ENCODE assay signal across 18 mouse cellular contexts in the genomic region with DNA sequence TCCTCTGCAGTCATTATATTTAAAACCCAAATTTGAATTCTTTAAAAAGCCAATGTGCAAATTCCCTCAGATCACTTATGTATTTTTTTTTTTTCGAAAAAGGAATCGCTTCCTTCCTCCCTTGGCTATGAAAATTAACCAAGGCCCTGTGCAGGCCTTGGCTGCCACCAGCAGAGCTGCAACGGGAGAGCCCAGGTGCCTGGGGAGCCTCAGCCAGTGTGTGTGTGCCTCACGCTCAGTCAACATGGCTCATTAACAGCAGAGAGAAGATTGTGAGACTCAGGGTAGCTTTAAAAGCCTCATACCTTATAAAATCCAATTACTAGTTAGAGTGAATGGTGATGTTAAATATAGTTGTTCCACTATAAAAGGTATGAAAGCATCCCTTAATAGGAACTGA.
DNase-seq lines count a peak whose midpoint lies in the region; ATAC-seq and TF ChIP-seq lines count a peak whose summit lies in the region.
"Had no signal": no experiment of that assay in that cellular context is flagged by ENCODE, and none has a peak within 500 bp of the region (broad histone marks: within the 10 kb centered on the region; RNA-seq: fewer than 3 reads in every experiment).

No protein-coding gene starts in this region.

- H3K4me2 ChIP-seq in forebrain, embryonic 13.5 days: peak overlapping the region; percentile 5; the same call in 1 of the 2 replicates
- no peak overlapping the region; the same call in 1 of the 2 replicates for H3K4me2 ChIP-seq in forebrain, embryonic 12.5 days
- no peak overlapping the region for H3K4me2 ChIP-seq in forebrain, embryonic 14.5 days (ENCODE audit: low read length)
- H3K4me2 ChIP-seq in hindbrain, postnatal 0 days (ENCODE audit: low read depth, low read length): no peak overlapping the region
- no peak overlapping the region for H3K4me2 ChIP-seq in midbrain, embryonic 16.5 days (ENCODE audit: low read length)
- H3K4me2 ChIP-seq: limb, embryonic 15.5 days had no signal

- no peak overlapping the region for H3K4me3 ChIP-seq in forebrain, embryonic 13.5 days
- H3K4me3 ChIP-seq in forebrain, embryonic 12.5 days (replicated peaks): no peak overlapping the region
- H3K4me3 ChIP-seq in forebrain, embryonic 14.5 days (ENCODE audit: low read depth, low read length): no peak overlapping the region
- H3K4me3 ChIP-seq in hindbrain, postnatal 0 days (ENCODE audit: low read length): no peak overlapping the region
- no peak overlapping the region for H3K4me3 ChIP-seq in midbrain, embryonic 16.5 days (ENCODE audit: low read depth, low read length)
- H3K4me3 ChIP-seq: erythroblast, embryonic 14.5 days; gastrocnemius, adult 2 months; limb, embryonic 15.5 days; neural tube, embryonic 12.5 days had no signal

- H3K4me1 ChIP-seq in forebrain, embryonic 13.5 days: peaks cover 11% of the 10 kb centered on the region
- peaks cover 16% of the 10 kb centered on the region for H3K4me1 ChIP-seq in forebrain, embryonic 12.5 days
- peaks cover 6% of the 10 kb centered on the region; the same call in 1 of the 2 replicates for H3K4me1 ChIP-seq in forebrain, embryonic 14.5 days (ENCODE audit: control insufficient read depth, insufficient read depth, low read length)
- no peaks in the 10 kb centered on the region for H3K4me1 ChIP-seq in hindbrain, postnatal 0 days (ENCODE audit: insufficient read depth, low read length)
- peaks cover 8% of the 10 kb centered on the region for H3K4me1 ChIP-seq in midbrain, embryonic 16.5 days (ENCODE audit: control insufficient read depth, insufficient read depth, low read length)

- ATAC-seq in forebrain, embryonic 13.5 days: peak; percentile 67; the same call in 1 of the 2 replicates
- ATAC-seq in forebrain, embryonic 12.5 days (ENCODE audit: low FRiP score): no peak
- no peak for ATAC-seq in forebrain, embryonic 14.5 days
- no peak for ATAC-seq in hindbrain, postnatal 0 days
- 0 out of 2 replicates have a peak, but pooled peaks have one; percentile 51 for ATAC-seq in midbrain, embryonic 16.5 days

- no peaks in the 10 kb centered on the region for H3K9me3 ChIP-seq in forebrain, embryonic 13.5 days (replicated peaks)
- no peaks in the 10 kb centered on the region for H3K9me3 ChIP-seq in forebrain, embryonic 12.5 days
- H3K9me3 ChIP-seq in forebrain, embryonic 14.5 days (replicated peaks; ENCODE audit: control insufficient read depth, low read length): no peaks in the 10 kb centered on the region
- no peaks in the 10 kb centered on the region for H3K9me3 ChIP-seq in hindbrain, postnatal 0 days (ENCODE audit: low read length)
- no peaks in the 10 kb centered on the region for H3K9me3 ChIP-seq in midbrain, embryonic 16.5 days (replicated peaks; ENCODE audit: control insufficient read depth, low read length, poor library complexity, severe bottlenecking)
- H3K9me3 ChIP-seq: limb, embryonic 15.5 days; neural tube, embryonic 12.5 days had no signal

- TF ChIP-seq CTCF in hindbrain, postnatal 0 days (IDR thresholded peaks at IDR 0.05; ENCODE audit: low read depth): no peak

- no peak overlapping the region for H3K9ac ChIP-seq in forebrain, embryonic 13.5 days
- no peak overlapping the region for H3K9ac ChIP-seq in forebrain, embryonic 12.5 days
- no peak overlapping the region for H3K9ac ChIP-seq in forebrain, embryonic 14.5 days (ENCODE audit: low read length)
- peak overlapping the region; percentile 21; the same call in 1 of the 2 replicates for H3K9ac ChIP-seq in hindbrain, postnatal 0 days (replicated peaks; ENCODE audit: low read length)
- 0 out of 2 replicates have a peak overlapping the region, but pooled peaks have one; percentile 14 for H3K9ac ChIP-seq in midbrain, embryonic 16.5 days (ENCODE audit: low read depth, low read length)
- H3K9ac ChIP-seq: limb, embryonic 15.5 days; neural tube, embryonic 12.5 days had no signal

- H3K27ac ChIP-seq in forebrain, embryonic 13.5 days: 0 out of 2 replicates have a peak overlapping the region, but pooled peaks have one; percentile 41
- H3K27ac ChIP-seq in forebrain, embryonic 12.5 days: no peak overlapping the region
- no peak overlapping the region for H3K27ac ChIP-seq in forebrain, embryonic 14.5 days (ENCODE audit: low read depth, low read length)
- no peak overlapping the region for H3K27ac ChIP-seq in hindbrain, postnatal 0 days
- peak overlapping the region; percentile 50; the same call in 1 of the 2 replicates for H3K27ac ChIP-seq in midbrain, embryonic 16.5 days (ENCODE audit: low read length)
- H3K27ac ChIP-seq: gastrocnemius, adult 2 months; limb, embryonic 15.5 days; neural tube, embryonic 12.5 days had no signal

- DNase-seq in forebrain, embryonic 14.5 days (ENCODE audit: low spot score): peak; percentile 37
- DNase-seq in hindbrain, postnatal 0 days (ENCODE audit: low spot score): peak; percentile 14
- no peak for DNase-seq in ovary, postnatal 14 days (ENCODE audit: low spot score)
- DNase-seq in cerebellum, adult 9-11 months: no peak
- DNase-seq in thymus, postnatal 25 days: no peak
- DNase-seq: adrenal gland, adult 2 months; cerebellum, adult 9-10 months; gastrocnemius, adult 2 months; heart, postnatal 36 days; kidney, adult 11 months; kidney, postnatal 14 days; thymus, postnatal 14 days had no signal

- H3K27me3 ChIP-seq in forebrain, embryonic 13.5 days: no peaks in the 10 kb centered on the region
- 0 out of 2 replicates have a peak, but pooled peaks cover 3% of the 10 kb centered on the region for H3K27me3 ChIP-seq in forebrain, embryonic 12.5 days
- no peaks in the 10 kb centered on the region for H3K27me3 ChIP-seq in forebrain, embryonic 14.5 days (replicated peaks; ENCODE audit: control insufficient read depth, insufficient read depth, low read length)
- H3K27me3 ChIP-seq in hindbrain, postnatal 0 days (ENCODE audit: insufficient read depth, low read length): no peaks in the 10 kb centered on the region
- H3K27me3 ChIP-seq in midbrain, embryonic 16.5 days (ENCODE audit: control insufficient read depth, insufficient read depth, low read depth, low read length): no peaks in the 10 kb centered on the region
- H3K27me3 ChIP-seq: limb, embryonic 15.5 days; neural tube, embryonic 12.5 days had no signal

- WGBS in forebrain, embryonic 13.5 days: 26% methylated on average over 4 of the region's 4 CpGs
- 22% methylated on average over 4 of the region's 4 CpGs for WGBS in forebrain, embryonic 12.5 days
- 17% methylated on average over 4 of the region's 4 CpGs for WGBS in forebrain, embryonic 14.5 days
- 24% methylated on average over 4 of the region's 4 CpGs for WGBS in hindbrain, postnatal 0 days
- 13% methylated on average over 4 of the region's 4 CpGs for WGBS in midbrain, embryonic 16.5 days

- no peaks in the 10 kb centered on the region for H3K36me3 ChIP-seq in forebrain, embryonic 13.5 days (ENCODE audit: poor library complexity, severe bottlenecking)
- no peaks in the 10 kb centered on the region for H3K36me3 ChIP-seq in forebrain, embryonic 12.5 days (replicated peaks)
- H3K36me3 ChIP-seq in forebrain, embryonic 14.5 days (ENCODE audit: control insufficient read depth, insufficient read depth, low read length): no peaks in the 10 kb centered on the region
- no peaks in the 10 kb centered on the region for H3K36me3 ChIP-seq in hindbrain, postnatal 0 days (ENCODE audit: insufficient read depth, low read length)
- no peaks in the 10 kb centered on the region for H3K36me3 ChIP-seq in midbrain, embryonic 16.5 days (ENCODE audit: control insufficient read depth, insufficient read depth, low read length)
- H3K36me3 ChIP-seq: limb, embryonic 15.5 days; neural tube, embryonic 12.5 days had no signal

Comparison
In these comparisons a context has a peak if more than half of its experiments do, and no peak if none do; other contexts are left out.
1. ATAC-seq: peak in forebrain, embryonic 13.5 days (single experiment) and midbrain, embryonic 16.5 days (single experiment); none in forebrain, embryonic 12.5 days (single experiment), forebrain, embryonic 14.5 days (single experiment) and hindbrain, postnatal 0 days (single experiment).
2. H3K27ac ChIP-seq: peak in forebrain, embryonic 13.5 days (single experiment) and midbrain, embryonic 16.5 days (single experiment); none in forebrain, embryonic 12.5 days (single experiment), forebrain, embryonic 14.5 days (single experiment) and hindbrain, postnatal 0 days (single experiment).
3. H3K9ac ChIP-seq: peak in hindbrain, postnatal 0 days (single experiment) and midbrain, embryonic 16.5 days (single experiment); none in forebrain, embryonic 13.5 days (single experiment), forebrain, embryonic 12.5 days (single experiment) and forebrain, embryonic 14.5 days (single experiment).
4. DNase-seq: peak in forebrain, embryonic 14.5 days (single experiment) and hindbrain, postnatal 0 days (single experiment); none in ovary, postnatal 14 days (single experiment), cerebellum, adult 9-11 months (single experiment) and thymus, postnatal 25 days (single experiment).